9 mouse cellular contexts compared by ENCODE assay signal in the genomic region with DNA sequence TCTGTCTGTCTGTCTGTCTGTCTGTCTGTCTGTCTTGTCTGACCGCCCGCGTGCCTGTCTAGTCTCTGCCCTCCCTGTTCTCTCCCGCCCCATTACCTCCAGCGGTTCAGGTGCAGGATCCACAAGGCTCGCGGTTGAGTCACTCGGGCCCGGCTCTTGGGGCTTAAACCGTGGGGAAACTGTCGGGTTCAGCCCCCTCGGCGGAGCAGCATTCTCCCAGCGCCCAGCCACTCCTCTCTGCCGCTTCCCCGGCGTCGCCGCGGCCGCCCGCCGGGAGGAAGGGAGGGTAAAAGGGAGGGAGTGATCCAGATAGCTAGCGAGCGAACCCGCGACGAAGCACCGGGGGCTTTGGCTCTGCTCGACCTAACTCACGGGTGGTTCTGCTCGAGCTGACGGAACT. TPM values are rescaled to one million over a fixed set of nuclear protein-coding genes. Genes with fewer than 3 reads are reported as not detected.
DNase-seq lines count a peak whose midpoint lies in the region; ATAC-seq lines count a peak whose summit lies in the region.
"Had no signal": no experiment of that assay in that cellular context is flagged by ENCODE, and none has a peak within 500 bp of the region (broad histone marks: within the 10 kb centered on the region; RNA-seq: fewer than 3 reads in every experiment).

A gene (minus strand): TSS at position 389 of the 400 bp plus-strand sequence.

- peaks cover 51% of the 10 kb centered on the region for H3K4me1 ChIP-seq in heart, embryonic 15.5 days (replicated peaks)
- peaks cover 40% of the 10 kb centered on the region for H3K4me1 ChIP-seq in hindbrain, embryonic 12.5 days
- peaks cover 28% of the 10 kb centered on the region for H3K4me1 ChIP-seq in midbrain, embryonic 15.5 days

- no peaks in the 10 kb centered on the region for H3K36me3 ChIP-seq in heart, embryonic 15.5 days
- H3K36me3 ChIP-seq in hindbrain, embryonic 12.5 days, result no peaks in the 10 kb centered on the region
- no peaks in the 10 kb centered on the region for H3K36me3 ChIP-seq in midbrain, embryonic 15.5 days (replicated peaks)

- H3K9ac ChIP-seq in heart, embryonic 15.5 days, result peak within 1 kb of the TSS; percentile 31; the same call in 1 of the 2 replicates
- no peak within 1 kb of the TSS for H3K9ac ChIP-seq in hindbrain, embryonic 12.5 days
- no peak within 1 kb of the TSS for H3K9ac ChIP-seq in midbrain, embryonic 15.5 days

- no peak within 1 kb of the TSS for H3K27ac ChIP-seq in heart, embryonic 15.5 days
- no peak within 1 kb of the TSS for H3K27ac ChIP-seq in hindbrain, embryonic 12.5 days
- no peak within 1 kb of the TSS for H3K27ac ChIP-seq in midbrain, embryonic 15.5 days

- H3K4me3 ChIP-seq in heart, embryonic 15.5 days, result peak within 1 kb of the TSS; percentile 39
- peak within 1 kb of the TSS; percentile 22 for H3K4me3 ChIP-seq in hindbrain, embryonic 12.5 days
- H3K4me3 ChIP-seq in midbrain, embryonic 15.5 days, result peak within 1 kb of the TSS; percentile 24

- intact Hi-C loops in left cerebral cortex, postnatal 4 days (cut with DNase I), result no loop called here

- peak within 1 kb of the TSS; percentile 66 for H3K4me2 ChIP-seq in heart, embryonic 15.5 days
- H3K4me2 ChIP-seq in hindbrain, embryonic 12.5 days (replicated peaks), result peak within 1 kb of the TSS; percentile 37
- peak within 1 kb of the TSS; percentile 49 for H3K4me2 ChIP-seq in midbrain, embryonic 15.5 days

- WGBS in heart, embryonic 15.5 days, result under 1% methylated on average over 33 of the region's 33 CpGs
- under 1% methylated on average over 33 of the region's 33 CpGs for WGBS in hindbrain, embryonic 12.5 days
- under 1% methylated on average over 25 of the region's 33 CpGs for WGBS in midbrain, embryonic 15.5 days

- no peak for DNase-seq in heart, adult 9 months (ENCODE audit: low spot score in 2 of 2)
- peak; percentile 60 for DNase-seq in ZHBTc4 (ENCODE audit: low read depth, low spot score)
- DNase-seq in left cerebral cortex, postnatal 4 days, result no peak
- no peak for DNase-seq in embryo, embryonic 11 days

- ATAC-seq in heart, embryonic 15.5 days (replicated peaks; ENCODE audit: insufficient number of reproducible peaks, insufficient read depth, low FRiP score, low read depth), result no peak
- ATAC-seq in hindbrain, embryonic 12.5 days (ENCODE audit: low FRiP score), result no peak
- no peak for ATAC-seq in midbrain, embryonic 15.5 days (replicated peaks)
- ATAC-seq in megakaryocyte-erythroid progenitor cell, adult 5-6 weeks (replicated peaks; ENCODE audit: low FRiP score, low TSS enrichment, poor library complexity, severe bottlenecking), result no peak

- H3K9me3 ChIP-seq in heart, embryonic 15.5 days (replicated peaks), result no peaks in the 10 kb centered on the region
- H3K9me3 ChIP-seq in hindbrain, embryonic 12.5 days (replicated peaks), result no peaks in the 10 kb centered on the region
- no peaks in the 10 kb centered on the region for H3K9me3 ChIP-seq in midbrain, embryonic 15.5 days

- H3K27me3 ChIP-seq in heart, embryonic 15.5 days, result peaks cover 98% of the 10 kb centered on the region
- H3K27me3 ChIP-seq in hindbrain, embryonic 12.5 days, result peaks cover 100% of the 10 kb centered on the region
- peaks cover 98% of the 10 kb centered on the region for H3K27me3 ChIP-seq in midbrain, embryonic 15.5 days (replicated peaks)

RNA-seq across cellular contexts. Expression of the gene that starts here (rescaled TPM):
- 0.46 TPM in 1 of 2 replicates, not detected in the other for polyA plus RNA-seq in heart, embryonic 15.5 days (2015; fragmentation: Nextera tagmentation; extraction: Ambion mirVana)
- polyA plus RNA-seq in hindbrain, embryonic 12.5 days (2016; fragmentation: Nextera tagmentation; extraction: Ambion mirVana), result 0.59 and 0.91 TPM in 2 replicates
- 0.17 TPM in 1 of 2 replicates, not detected in the other for polyA plus RNA-seq in midbrain, embryonic 15.5 days (2015; fragmentation: Nextera tagmentation; extraction: Ambion mirVana)
- total RNA-seq in left cerebral cortex, postnatal 4 days (2021), result under 1 TPM; 0.36 to 0.40 TPM
- not detected in 2 replicates for total RNA-seq in megakaryocyte-erythroid progenitor cell, adult 5-6 weeks (2014; fragmentation: Nextera tagmentation)
- not detected in 2 replicates for total RNA-seq in megakaryocyte-erythroid progenitor cell, adult 5-6 weeks (2017)
- polyA plus RNA-seq: liver, embryonic 16.5 days had no signal
